Mouse (Mus musculus) forebrain, embryonic 10.5 days (tissue): ENCODE results near the gene Islr2. TPM values are rescaled to one million over a fixed set of nuclear protein-coding genes. Genes with fewer than 3 reads are reported as not detected.

Experiments used
- DNase-seq: peaks from one replicate; pipeline ENCODE4 v3.0.0-alpha.2; 2017; ENCODE audit warnings: low spot score; ENCODE audit errors: extremely low spot score
- H3K27ac ChIP-seq: fragments of 300-500 bp; sonication (generic); 2 replicates; pipeline ENCODE4 v1.5.1; 2016; ENCODE audit warnings: mild to moderate bottlenecking
- H3K27me3 ChIP-seq: fragments of 300-500 bp; sonication (generic); 2 replicates; pipeline ENCODE4 v1.6.1; 2016; ENCODE audit warnings: mild to moderate bottlenecking; ENCODE audit not compliant: poor library complexity, severe bottlenecking
- H3K36me3 ChIP-seq: fragments of 300-500 bp; sonication (generic); replicated peaks from 2 replicates; pipeline ENCODE4 v1.6.1; 2016; ENCODE audit warnings: mild to moderate bottlenecking, moderate library complexity
- H3K4me1 ChIP-seq: fragments of 300-500 bp; sonication (generic); 2 replicates; pipeline ENCODE4 v1.6.1; 2016
- H3K4me3 ChIP-seq: fragments of 300-500 bp; sonication (generic); 2 replicates; pipeline ENCODE4 v1.5.1; 2016; ENCODE audit warnings: mild to moderate bottlenecking, moderate library complexity
- H3K9me3 ChIP-seq: fragments of 300-500 bp; sonication (generic); 2 replicates; pipeline ENCODE4 v1.6.1; 2016; ENCODE audit warnings: mild to moderate bottlenecking, moderate library complexity
- WGBS: fragments of 180-500 bp; shearing (Covaris S2); methylation state at CpG from one replicate; pipeline ENCODE4 v1.1.7; 2016; 5-methylcytosine and 5-hydroxymethylcytosine counted together
- polyA plus RNA-seq: library from polyadenylated mRNA; unstranded; fragments of >200 nt; fragmentation: Nextera tagmentation; extraction: Ambion mirVana; gene quantifications from 2 replicates; pipeline ENCODE4 v1.2.1, GENCODE M21; 2016

Islr2 gene
- polyA plus RNA-seq, 1 experiment from 2014 or later: 3.6 TPM

- no peaks in the 10 kb centered on the region for H3K36me3 ChIP-seq
- 43% methylated on average over 5 of the region's 5 CpGs for WGBS
- no peak for DNase-seq
- H3K9me3 ChIP-seq: no peaks in the 10 kb centered on the region
- peaks cover 36% of the 10 kb centered on the region for H3K4me1 ChIP-seq
- no peak overlapping the region for H3K27ac ChIP-seq
- H3K27me3 ChIP-seq: peaks cover 9% of the 10 kb centered on the region; the same call in 1 of the 2 replicates
- no peak overlapping the region for H3K4me3 ChIP-seq
These were observed 9.7 kb upstream of the Islr2 start for GRCm38 (mm10) chr9:58213865-58214264.

GRCm38 (mm10) chr9:58213377-58213776, 9.3 kb upstream of the Islr2 start:
- peaks cover 9% of the 10 kb centered on the region; the same call in 1 of the 2 replicates for H3K27me3 ChIP-seq
- DNase-seq: no peak
- 77% methylated on average over 5 of the region's 5 CpGs for WGBS

GRCm38 (mm10) chr9:58210304-58210627, 6.1 kb upstream of the Islr2 start:
- no peak overlapping the region for H3K27ac ChIP-seq
- no peak for DNase-seq
- no peaks in the 10 kb centered on the region for H3K36me3 ChIP-seq
- H3K4me3 ChIP-seq: no peak overlapping the region
- H3K4me1 ChIP-seq: peaks cover 27% of the 10 kb centered on the region
- H3K27me3 ChIP-seq: peaks cover 38% of the 10 kb centered on the region
- WGBS: 93% methylated on average over 2 of the region's 2 CpGs
- no peaks in the 10 kb centered on the region for H3K9me3 ChIP-seq

More at GRCm38 (mm10) chr9:58213377-58213776, 9.3 kb upstream of the Islr2 start:
- Histone ChIP-seq H3K4me1 (peaks cover 36% of the 10 kb centered on the region), H3K27ac (0 out of 2 replicates have a peak overlapping the region, but pooled peaks have one; percentile 16), H3K9me3 (no peaks in the 10 kb centered on the region), H3K36me3 (no peaks in the 10 kb centered on the region), H3K4me3 (no peak overlapping the region)

- no peak for DNase-seq
- Histone ChIP-seq H3K4me3 (no peak overlapping the region), H3K9me3 (no peaks in the 10 kb centered on the region), H3K4me1 (peaks cover 30% of the 10 kb centered on the region), H3K36me3 (no peaks in the 10 kb centered on the region), H3K27ac (no peak overlapping the region), H3K27me3 (peaks cover 44% of the 10 kb centered on the region)
- 78% methylated on average over 8 of the region's 8 CpGs for WGBS
These were observed 5.6 kb upstream of the Islr2 start for GRCm38 (mm10) chr9:58209462-58210303.

GRCm38 (mm10) chr9:58206013-58206412, 1.9 kb upstream of the Islr2 start:
- Histone ChIP-seq H3K4me3 (no peak overlapping the region), H3K27ac (no peak overlapping the region), H3K9me3 (no peaks in the 10 kb centered on the region), H3K36me3 (no peaks in the 10 kb centered on the region), H3K4me1 (peaks cover 52% of the 10 kb centered on the region), H3K27me3 (peaks cover 71% of the 10 kb centered on the region)
- DNase-seq: peak; percentile 13
- WGBS: 87% methylated on average over 7 of the region's 7 CpGs

- Histone ChIP-seq H3K27me3 (peaks cover 86% of the 10 kb centered on the region), H3K27ac (peak overlapping the region; percentile 75)
- 5% methylated on average over 18 of the region's 18 CpGs for WGBS
These were observed 405 bp upstream of the Islr2 start for GRCm38 (mm10) chr9:58204448-58205000.

GRCm38 (mm10) chr9:58202676-58203453, 1.3 kb downstream of the Islr2 start:
- Histone ChIP-seq H3K4me3 (peak overlapping the region; percentile 50), H3K4me1 (peaks cover 79% of the 10 kb centered on the region), H3K36me3 (no peaks in the 10 kb centered on the region), H3K9me3 (no peaks in the 10 kb centered on the region), H3K27me3 (peaks cover 98% of the 10 kb centered on the region), H3K27ac (peak overlapping the region; percentile 75)
- WGBS: 2% methylated on average over 14 of the region's 14 CpGs
- peak; percentile 36 for DNase-seq

More at GRCm38 (mm10) chr9:58204448-58205000, 405 bp upstream of the Islr2 start:
- peak; percentile 94 for DNase-seq
- Histone ChIP-seq H3K4me3 (peak overlapping the region; percentile 50), H3K36me3 (no peaks in the 10 kb centered on the region), H3K4me1 (peaks cover 62% of the 10 kb centered on the region), H3K9me3 (no peaks in the 10 kb centered on the region)

GRCm38 (mm10) chr9:58201861-58202549, 2.1 kb downstream of the Islr2 start:
- 1% methylated on average over 37 of the region's 37 CpGs for WGBS
- H3K4me1 ChIP-seq: peaks cover 87% of the 10 kb centered on the region

GRCm38 (mm10) chr9:58201091-58201842, 2.9 kb downstream of the Islr2 start:
- peak; percentile 34 for DNase-seq
- Histone ChIP-seq H3K4me1 (peaks cover 91% of the 10 kb centered on the region), H3K4me3 (peak overlapping the region; percentile 50), H3K27me3 (peaks cover 100% of the 10 kb centered on the region), H3K9me3 (no peaks in the 10 kb centered on the region), H3K36me3 (no peaks in the 10 kb centered on the region), H3K27ac (peak overlapping the region; percentile 75)
- WGBS: 1% methylated on average over 24 of the region's 24 CpGs

More at GRCm38 (mm10) chr9:58201861-58202549, 2.1 kb downstream of the Islr2 start:
- H3K9me3 ChIP-seq: no peaks in the 10 kb centered on the region
- H3K27me3 ChIP-seq: peaks cover 100% of the 10 kb centered on the region
- DNase-seq: peak; percentile 54
- H3K4me3 ChIP-seq: peak overlapping the region; percentile 50
- H3K36me3 ChIP-seq: no peaks in the 10 kb centered on the region
- H3K27ac ChIP-seq: peak overlapping the region; percentile 75

- WGBS: 7% methylated on average over 11 of the region's 11 CpGs
- Histone ChIP-seq H3K27me3 (peaks cover 100% of the 10 kb centered on the region), H3K4me3 (peak overlapping the region; percentile 50), H3K36me3 (no peaks in the 10 kb centered on the region), H3K9me3 (no peaks in the 10 kb centered on the region), H3K4me1 (peaks cover 99% of the 10 kb centered on the region), H3K27ac (peak overlapping the region; percentile 75)
- peak; percentile 30 for DNase-seq
These were observed 3.6 kb downstream of the Islr2 start for GRCm38 (mm10) chr9:58200270-58201090.
